Mouse (Mus musculus) liver, postnatal 0 days (tissue): ENCODE results near the gene Gm43951. TPM values are rescaled to one million over a fixed set of nuclear protein-coding genes. Genes with fewer than 3 reads are reported as not detected.

Source experiments
- ATAC-seq: fragments of 200-750 bp; cut with Nextera tagmentation; 2 replicates; pipeline ENCODE4 v1.8.0; 2017; ENCODE audit warnings: mild to moderate bottlenecking, moderate library complexity
- DNase-seq: peaks from one replicate; pipeline ENCODE4 v3.0.0-alpha.2; 2016
- H3K27ac ChIP-seq: fragments of 300-500 bp; sonication (generic); 2 replicates; pipeline ENCODE4 v1.5.1; 2014; ENCODE audit warnings: antibody characterized with exemption, moderate library complexity, mild to moderate bottlenecking, low read depth
- H3K27me3 ChIP-seq: fragments of 300-500 bp; sonication (generic); 2 replicates; pipeline ENCODE4 v1.6.1; 2014; ENCODE audit warnings: low read length, control low read depth, mixed read lengths; ENCODE audit not compliant: insufficient read depth
- H3K36me3 ChIP-seq: fragments of 300-500 bp; sonication (generic); replicated peaks from 2 replicates; pipeline ENCODE4 v1.6.1; 2014; ENCODE audit warnings: mild to moderate bottlenecking, control low read depth, low read length, moderate library complexity, mixed read lengths; ENCODE audit not compliant: insufficient read depth
- H3K4me1 ChIP-seq: fragments of 300-500 bp; sonication (generic); 2 replicates; pipeline ENCODE4 v1.6.1; 2014; ENCODE audit warnings: antibody characterized with exemption, mild to moderate bottlenecking, control low read depth; ENCODE audit not compliant: insufficient read depth
- H3K4me2 ChIP-seq: fragments of 300-500 bp; sonication (generic); 2 replicates; pipeline ENCODE4 v1.6.1; 2014; ENCODE audit warnings: low read depth, mild to moderate bottlenecking, low read length, moderate library complexity, mixed read lengths
- H3K4me3 ChIP-seq: fragments of 300-500 bp; sonication (generic); 2 replicates; pipeline ENCODE4 v1.5.1; 2014; ENCODE audit warnings: low read depth, low read length
- H3K9ac ChIP-seq: fragments of 300-500 bp; sonication (generic); replicated peaks from 2 replicates; pipeline ENCODE4 v1.6.1; 2014; ENCODE audit warnings: mild to moderate bottlenecking, moderate library complexity
- H3K9me3 ChIP-seq: fragments of 300-500 bp; sonication (generic); 2 replicates; pipeline ENCODE4 v1.6.1; 2016; ENCODE audit warnings: mild to moderate bottlenecking, control low read depth, low read length, mixed read lengths
- CTCF ChIP-seq: sonication (generic); IDR thresholded peaks from 2 replicates; pipeline ENCODE4 v1.5.1; 2016; ENCODE audit warnings: antibody characterized with exemption, low read depth
- EP300 ChIP-seq: IDR thresholded peaks from 2 replicates; pipeline ENCODE4 v1.6.1; 2016; ENCODE audit warnings: antibody characterized with exemption, low read depth, mild to moderate bottlenecking
- WGBS: fragments of 180-500 bp; shearing (Covaris S2); extraction: QIAGEN DNeasy Blood & Tissue Kit; methylation state at CpG from one replicate; pipeline ENCODE4 v1.1.7; 2014; ENCODE audit not compliant: insufficient replicate concordance; 5-methylcytosine and 5-hydroxymethylcytosine counted together
- polyA plus RNA-seq: library from polyadenylated mRNA; unstranded; fragments of >200 nt; fragmentation: Nextera tagmentation; extraction: Ambion mirVana; gene quantifications from 2 replicates; pipeline ENCODE4 v1.2.1, GENCODE M21; 2015

Gene Gm43951
- polyA plus RNA-seq, 1 experiment from 2014 or later = not detected

GRCm38 (mm10) chr11:72223414-72223813, 16.8 kb upstream of the Gm43951 start:
- ATAC-seq = no peak
- Histone ChIP-seq H3K4me1 (no peaks in the 10 kb centered on the region), H3K9ac (no peak overlapping the region), H3K36me3 (no peaks in the 10 kb centered on the region), H3K4me2 (no peak overlapping the region), H3K27me3 (0 out of 2 replicates have a peak, but pooled peaks cover 1% of the 10 kb centered on the region), H3K27ac (no peak overlapping the region), H3K9me3 (no peaks in the 10 kb centered on the region), H3K4me3 (no peak overlapping the region)
- DNase-seq = no peak
- TF ChIP-seq CTCF (no peak), EP300 (no peak)
- 79% methylated on average over 4 of the region's 4 CpGs for WGBS

- Histone ChIP-seq H3K27me3 (no peaks in the 10 kb centered on the region), H3K9me3 (no peaks in the 10 kb centered on the region), H3K9ac (no peak overlapping the region), H3K36me3 (no peaks in the 10 kb centered on the region), H3K27ac (no peak overlapping the region), H3K4me2 (no peak overlapping the region), H3K4me1 (peaks cover 3% of the 10 kb centered on the region; the same call in 1 of the 2 replicates), H3K4me3 (no peak overlapping the region)
- WGBS = 19% methylated on average over 6 of the region's 6 CpGs
- peak; percentile 80 for DNase-seq
- no peak for ATAC-seq
- TF ChIP-seq CTCF = peak; percentile 94
- no peak for TF ChIP-seq EP300
Measured at GRCm38 (mm10) chr11:72221278-72221677, 14.6 kb upstream of the Gm43951 start.

DNA sequence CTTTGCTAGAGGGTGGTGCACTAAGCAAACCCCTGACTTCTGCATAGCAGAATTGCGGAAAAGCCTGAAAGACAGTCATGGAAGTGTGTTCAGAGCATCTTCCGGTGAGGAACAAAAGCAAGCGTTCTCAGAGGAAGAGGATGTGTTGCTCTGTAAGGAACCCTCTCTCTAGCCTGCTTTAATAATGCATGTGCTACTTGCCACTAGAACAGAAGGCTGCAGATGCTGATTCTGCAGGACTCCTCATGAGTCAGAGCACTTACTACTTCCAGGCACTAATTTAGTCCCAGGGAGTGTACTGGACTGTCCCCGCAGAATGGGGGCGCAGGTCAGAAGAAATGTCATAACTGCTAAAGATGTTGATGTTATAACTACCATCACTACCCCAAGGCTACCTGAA, 10.5 kb upstream of the Gm43951 start:
- no peaks in the 10 kb centered on the region for H3K27me3 ChIP-seq
- no peaks in the 10 kb centered on the region for H3K9me3 ChIP-seq
- WGBS = 69% methylated on average over 5 of the region's 5 CpGs
- no peaks in the 10 kb centered on the region for H3K36me3 ChIP-seq
- no peak overlapping the region for H3K27ac ChIP-seq
- peaks cover 10% of the 10 kb centered on the region for H3K4me1 ChIP-seq
- no peak for ATAC-seq
- TF ChIP-seq EP300 = no peak
- TF ChIP-seq CTCF = no peak
- H3K9ac ChIP-seq = no peak overlapping the region
- H3K4me3 ChIP-seq = no peak overlapping the region
- H3K4me2 ChIP-seq = no peak overlapping the region
- DNase-seq = no peak

DNA sequence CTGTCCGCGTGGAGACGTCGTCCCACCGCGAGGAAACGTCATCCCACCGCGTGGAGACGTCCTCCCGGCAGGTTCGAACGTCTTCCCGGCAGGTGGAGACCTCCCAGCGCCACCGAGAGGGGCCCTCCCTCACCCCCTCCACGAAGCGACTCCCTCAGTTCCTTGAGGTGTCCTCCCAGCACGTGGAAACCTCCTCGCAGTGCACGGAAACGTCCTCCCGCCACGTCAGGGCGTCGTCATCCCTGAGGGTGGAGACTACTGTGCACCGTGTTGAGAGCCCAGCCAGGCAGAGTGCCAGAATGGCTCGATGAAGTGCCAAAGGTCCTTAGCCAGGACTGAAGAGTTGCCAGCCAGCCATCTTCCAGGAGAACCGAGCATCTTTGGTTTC, 8.8 kb upstream of the Gm43951 start, which contains the start of gene Med31:
Gene Med31 (minus strand): TSS at position 183 of the 388 bp plus-strand sequence.
- Histone ChIP-seq H3K27me3 (no peaks in the 10 kb centered on the region), H3K36me3 (0 out of 2 replicates have a peak, but pooled peaks cover 8% of the 10 kb centered on the region), H3K4me3 (peak within 1 kb of the TSS; percentile 63), H3K9me3 (no peaks in the 10 kb centered on the region), H3K4me2 (peak within 1 kb of the TSS; percentile 78), H3K27ac (peak within 1 kb of the TSS; percentile 30), H3K4me1 (peaks cover 10% of the 10 kb centered on the region), H3K9ac (peak within 1 kb of the TSS; percentile 64)
- ATAC-seq (peak; percentile 84), DNase-seq (peak; percentile 85)
- WGBS = 2% methylated on average over 29 of the region's 29 CpGs
- TF ChIP-seq CTCF (no peak), EP300 (no peak)

GRCm38 (mm10) chr11:72214591-72215409, 8.2 kb upstream of the Gm43951 start:
- Histone ChIP-seq H3K36me3 (0 out of 2 replicates have a peak, but pooled peaks cover 11% of the 10 kb centered on the region), H3K9ac (peak overlapping the region; percentile 64), H3K4me3 (peak overlapping the region; percentile 63), H3K27me3 (no peaks in the 10 kb centered on the region), H3K27ac (peak overlapping the region; percentile 30), H3K9me3 (no peaks in the 10 kb centered on the region), H3K4me2 (peak overlapping the region; percentile 78), H3K4me1 (peaks cover 10% of the 10 kb centered on the region)
- DNase-seq (peak; percentile 97), ATAC-seq (peak; percentile 93)
- WGBS = under 1% methylated on average over 49 of the region's 51 CpGs
- TF ChIP-seq EP300 (no peak), CTCF (0 out of 2 replicates have a peak, but pooled peaks have one; percentile 11)

DNA sequence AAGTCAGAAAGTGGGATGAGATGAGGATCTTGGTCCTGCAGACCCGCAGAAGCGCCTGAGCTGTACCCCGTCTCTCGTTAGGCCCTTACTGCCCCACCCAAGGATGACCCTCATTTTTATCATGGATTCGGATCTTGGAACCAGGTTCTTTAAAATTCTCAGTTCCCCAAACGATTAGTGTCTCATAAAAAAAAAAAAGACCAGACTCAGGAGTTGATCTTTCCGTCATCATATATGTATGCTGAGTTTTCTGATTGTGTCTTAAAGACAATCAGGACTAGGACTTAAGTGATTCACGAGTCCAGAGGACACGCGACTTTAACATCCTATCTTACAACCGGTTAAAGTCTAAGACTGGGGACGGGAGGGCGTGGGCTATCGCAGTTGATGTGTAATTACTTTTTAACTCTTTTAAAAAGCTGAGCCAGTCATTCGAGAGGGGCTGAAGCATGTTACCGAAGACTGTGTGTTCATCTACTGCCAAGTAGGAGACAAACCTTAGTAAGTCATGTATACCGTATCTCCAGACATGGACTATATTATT, 1.3 kb upstream of the Gm43951 start:
- Histone ChIP-seq H3K9ac (peak overlapping the region; percentile 80), H3K36me3 (0 out of 2 replicates have a peak, but pooled peaks cover 11% of the 10 kb centered on the region), H3K4me3 (peak overlapping the region; percentile 74), H3K4me2 (peak overlapping the region; percentile 94), H3K27me3 (no peaks in the 10 kb centered on the region), H3K27ac (peak overlapping the region; percentile 58; the same call in 1 of the 2 replicates), H3K4me1 (peaks cover 10% of the 10 kb centered on the region), H3K9me3 (no peaks in the 10 kb centered on the region)
- ATAC-seq (no peak), DNase-seq (no peak)
- 10% methylated on average over 17 of the region's 17 CpGs for WGBS
- TF ChIP-seq CTCF (no peak), EP300 (no peak)
